Mouse (Mus musculus) adipocyte (in vitro differentiated cells): ENCODE measurements around the gene Vamp9.

Source experiments
- DNase-seq: peaks from one replicate; pipeline ENCODE4 v3.0.0-alpha.2; 2016; ENCODE audit warnings: low spot score

The Vamp9 gene

GRCm38 (mm10) chr5:99906181-99906956 is at the start of gene Vamp9:
Gene Vamp9, plus strand, starts transcription at chr5:99906254.
- DNase-seq: no peak

- no peak for DNase-seq
Observed at GRCm38 (mm10) chr5:99857106-99857637, 48.9 kb upstream of the Vamp9 start.

GRCm38 (mm10) chr5:99859637-99860433 is 46.2 kb upstream of the Vamp9 start:
- no peak for DNase-seq

- DNase-seq: no peak
Observed at GRCm38 (mm10) chr5:99861816-99862215, 44.2 kb upstream of the Vamp9 start.

- no peak for DNase-seq
Observed at GRCm38 (mm10) chr5:99863656-99864380, 42.2 kb upstream of the Vamp9 start.

GRCm38 (mm10) chr5:99865779-99866178 is 40.3 kb upstream of the Vamp9 start:
- DNase-seq: no peak

- DNase-seq: no peak
Observed at GRCm38 (mm10) chr5:99868286-99868685, 37.8 kb upstream of the Vamp9 start.

GRCm38 (mm10) chr5:99868923-99869322 is 37.1 kb upstream of the Vamp9 start:
- DNase-seq: no peak

GRCm38 (mm10) chr5:99877565-99877964 is 28.5 kb upstream of the Vamp9 start:
- DNase-seq: no peak

GRCm38 (mm10) chr5:99882441-99882840 is 23.6 kb upstream of the Vamp9 start:
- DNase-seq: no peak

GRCm38 (mm10) chr5:99884035-99884434 is 22.0 kb upstream of the Vamp9 start:
- no peak for DNase-seq

GRCm38 (mm10) chr5:99887133-99887532 is 18.9 kb upstream of the Vamp9 start:
- DNase-seq: no peak

- no peak for DNase-seq
Observed at GRCm38 (mm10) chr5:99891516-99892441, 14.3 kb upstream of the Vamp9 start.

- DNase-seq: peak; percentile 5
Observed at GRCm38 (mm10) chr5:99900041-99900440, 6.0 kb upstream of the Vamp9 start.

- no peak for DNase-seq
Observed at GRCm38 (mm10) chr5:99905731-99906130, 323 bp upstream of the Vamp9 start.

GRCm38 (mm10) chr5:99915494-99915893 is 9.4 kb downstream of the Vamp9 start:
- no peak for DNase-seq

GRCm38 (mm10) chr5:99922033-99922432 is 16.0 kb downstream of the Vamp9 start:
- no peak for DNase-seq

GRCm38 (mm10) chr5:99927951-99928350 is 21.9 kb downstream of the Vamp9 start:
- peak; percentile 72 for DNase-seq

GRCm38 (mm10) chr5:99931910-99932309 is 25.9 kb downstream of the Vamp9 start:
- no peak for DNase-seq

- no peak for DNase-seq
Observed at GRCm38 (mm10) chr5:99939440-99939839, 33.4 kb downstream of the Vamp9 start.

GRCm38 (mm10) chr5:99941273-99941672 is 35.2 kb downstream of the Vamp9 start:
- no peak for DNase-seq
